Mouse (Mus musculus) heart, postnatal 14 days (tissue): ENCODE results near the gene Rhox2f. TPM values are rescaled to one million over a fixed set of nuclear protein-coding genes. Genes with fewer than 3 reads are reported as not detected.
"Not testable (repeated sequence)": the region's sequence is repeated elsewhere in the genome, so short reads cannot be mapped to it uniquely, and the experiment has no call there.

Source experiments
- DNase-seq, 2 experiments: peaks; one replicate each; pipeline ENCODE4 v3.0.0; 2021 to 2022
- intact Hi-C: fragments of 180-260 bp; cut with DNase I; formaldehyde crosslinking; loops from one replicate; pipeline ENCODE4 v1.15.1; 2025
- long read RNA-seq, 2 experiments: library from polyadenylated mRNA; stranded (forward); transcript quantifications; one replicate each; pipeline ENCODE4 v2.0.0; 2021
- total RNA-seq, 2 experiments: library from RNA; stranded (reverse); gene quantifications; 2 replicates each; pipeline ENCODE4 v1.2.3; 2021

Rhox2f gene
- total RNA-seq, result not detected
- long read RNA-seq, experiment 1, result 0 reads
- long read RNA-seq, experiment 2, result 0 reads

DNA sequence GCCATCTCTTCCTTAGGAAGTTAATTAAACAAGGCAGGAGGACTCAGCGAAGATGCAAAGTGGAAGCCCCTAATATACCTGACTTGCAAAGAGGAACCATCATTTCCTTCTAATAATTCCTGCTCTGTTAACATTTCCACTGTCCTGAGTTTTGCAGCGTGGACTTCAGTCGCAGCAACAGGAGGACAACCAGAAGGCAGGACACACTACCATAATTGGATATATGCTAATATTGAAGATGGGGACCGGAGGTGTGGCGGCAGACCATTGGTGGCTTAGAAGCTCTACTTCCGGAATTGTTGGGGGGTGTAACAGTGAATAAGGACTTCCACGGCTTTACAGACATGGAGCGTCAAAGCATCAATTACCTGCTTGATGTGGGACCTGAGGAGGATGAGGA is at the start of gene Rhox2f:
Gene Rhox2f, plus strand, starts transcription at position 301 of the 400 bp plus-strand sequence.
- intact Hi-C loops, DNase-seq: not testable (repeated sequence)

DNA sequence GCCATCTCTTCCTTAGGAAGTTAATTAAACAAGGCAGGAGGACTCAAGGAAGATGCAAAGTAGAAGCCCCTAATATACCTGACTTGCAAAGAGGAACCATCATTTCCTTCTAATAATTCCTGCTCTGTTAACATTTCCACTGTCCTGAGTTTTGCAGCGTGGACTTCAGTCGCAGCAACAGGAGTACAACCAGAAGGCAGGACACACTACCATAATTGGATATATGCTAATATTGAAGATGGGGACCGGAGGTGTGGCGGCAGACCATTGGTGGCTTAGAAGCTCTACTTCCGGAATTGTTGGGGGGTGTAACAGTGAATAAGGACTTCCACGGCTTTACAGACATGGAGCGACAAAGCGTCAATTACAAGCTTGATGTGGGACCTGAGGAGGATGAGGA is 41.1 kb upstream of the Rhox2f start, which contains the start of gene Rhox2e:
Gene Rhox2e, plus strand, starts transcription at position 301 of the 400 bp plus-strand sequence.
- DNase-seq, intact Hi-C loops: not testable (repeated sequence)

DNA sequence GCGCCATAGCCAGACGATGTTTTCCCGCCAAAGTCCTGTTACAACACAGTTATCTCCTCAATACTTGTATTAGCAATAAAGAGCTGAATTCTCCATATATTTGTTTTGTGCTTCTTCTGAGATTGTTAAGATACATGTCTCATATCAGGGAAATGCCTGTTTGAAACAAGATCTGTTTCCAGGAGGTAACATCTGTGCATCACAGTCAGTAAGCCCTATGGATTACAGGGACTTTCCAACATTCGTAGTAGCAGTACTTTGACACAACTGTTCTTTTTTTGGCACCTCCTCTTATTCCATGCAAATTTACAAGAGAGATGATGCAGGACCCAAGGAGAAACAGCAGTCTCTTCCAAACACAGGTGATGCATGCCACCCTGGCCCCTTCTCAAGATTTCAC is 29.5 kb upstream of the Rhox2f start, which contains the start of gene Rhox3e:
Gene Rhox3e, plus strand, starts transcription at position 301 of the 400 bp plus-strand sequence.
- intact Hi-C loops, DNase-seq: not testable (repeated sequence)

DNA sequence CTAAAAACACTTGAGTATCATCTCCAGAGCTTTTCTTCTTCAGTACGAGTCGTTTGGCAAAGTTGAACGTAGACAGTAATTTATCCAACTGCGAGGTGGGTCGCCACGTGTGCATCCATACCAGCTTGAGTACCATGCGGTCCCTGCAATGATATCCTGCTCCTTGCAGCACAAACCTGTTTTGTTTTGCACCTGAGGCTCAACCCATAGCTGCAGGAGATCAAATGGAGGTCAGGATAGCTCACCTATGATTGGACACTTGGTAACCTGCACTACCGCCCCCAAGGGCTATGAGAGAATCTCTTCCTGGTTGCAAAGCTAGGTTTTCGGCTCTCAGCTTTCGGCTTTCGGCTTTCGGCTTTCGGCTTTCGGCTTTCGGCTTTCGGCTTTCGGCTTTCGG is 14.1 kb upstream of the Rhox2f start, which contains the start of gene Rhox4e:
Gene Rhox4e, plus strand, starts transcription at position 301 of the 400 bp plus-strand sequence.
- intact Hi-C loops, DNase-seq: not testable (repeated sequence)

DNA sequence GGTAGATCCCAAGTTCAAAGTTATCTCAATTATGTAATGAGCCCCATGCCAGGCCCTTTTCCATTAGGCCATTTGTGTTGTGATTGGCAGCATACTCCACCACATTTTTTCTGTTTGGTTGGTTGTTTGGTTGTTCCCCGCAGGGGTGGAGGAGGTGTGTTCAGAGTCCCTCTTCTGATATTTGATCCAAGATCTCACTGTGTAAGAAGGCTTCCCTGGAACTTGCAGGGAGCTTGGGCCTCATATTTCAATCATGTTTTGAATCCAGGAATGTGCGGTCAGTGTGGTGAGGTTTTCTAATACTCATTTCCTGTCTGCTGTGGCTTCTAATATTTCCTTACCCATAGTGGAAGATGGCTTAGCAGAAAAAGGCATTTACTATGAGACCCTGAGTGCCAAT is 1.4 kb downstream of the Rhox2f start:
- DNase-seq, intact Hi-C loops: not testable (repeated sequence)

DNA sequence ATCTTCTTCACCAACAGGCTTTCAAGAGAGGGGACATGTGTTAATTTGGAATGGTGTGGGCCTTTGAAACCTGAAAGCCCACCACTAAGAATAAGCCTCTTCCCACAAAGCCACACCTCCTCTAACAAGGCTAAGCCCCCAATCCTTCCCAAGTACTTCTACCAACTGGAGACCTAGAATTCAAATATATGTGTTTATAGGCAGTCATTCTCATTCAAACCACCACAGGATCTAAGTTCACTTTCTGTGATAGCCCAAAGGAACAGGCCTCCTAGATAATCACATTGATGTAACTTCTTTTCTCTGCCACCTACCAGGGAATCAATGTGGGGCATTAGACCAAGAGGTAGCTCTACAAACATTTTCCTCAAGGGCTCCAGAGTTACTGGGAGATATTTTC is 9.5 kb downstream of the Rhox2f start, which contains the start of gene Rhox3f:
Gene Rhox3f, plus strand, starts transcription at position 301 of the 400 bp plus-strand sequence.
- intact Hi-C loops, DNase-seq: not testable (repeated sequence)

DNA sequence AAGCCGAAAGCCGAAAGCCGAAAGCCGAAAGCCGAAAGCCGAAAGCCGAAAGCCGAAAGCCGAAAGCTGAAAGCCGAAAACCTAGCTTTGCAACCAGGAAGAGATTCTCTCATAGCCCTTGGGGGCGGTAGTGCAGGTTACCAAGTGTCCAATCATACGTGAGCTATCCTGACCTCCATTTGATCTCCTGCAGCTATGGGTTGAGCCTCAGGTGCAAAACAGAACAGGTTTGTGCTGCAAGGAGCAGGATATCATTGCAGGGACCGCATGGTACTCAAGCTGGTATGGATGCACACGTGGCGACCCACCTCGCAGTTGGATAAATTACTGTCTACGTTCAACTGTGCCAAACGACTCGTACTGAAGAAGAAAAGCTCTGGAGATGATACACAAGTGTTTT is 36.4 kb downstream of the Rhox2f start, which contains the start of gene Rhox4f:
Gene Rhox4f, minus strand, starts transcription at position 101 of the 400 bp plus-strand sequence.
- DNase-seq, intact Hi-C loops: not testable (repeated sequence)

Other genes starting within 250 kb of the Rhox2f start
- gene Rhox3a2, start 191.4 kb upstream of the Rhox2f start, total RNA-seq, result not detected
- not detected for gene Rhox4a2, start 180.6 kb upstream of the Rhox2f start, total RNA-seq
- not detected for gene Rhox2b, start 159.3 kb upstream of the Rhox2f start, total RNA-seq
- not detected for gene Rhox4b, start 138.9 kb upstream of the Rhox2f start, total RNA-seq
- gene Rhox2c, start 117.7 kb upstream of the Rhox2f start, total RNA-seq, result not detected
- not detected for gene Rhox3c, start 112.8 kb upstream of the Rhox2f start, total RNA-seq
- gene Rhox4c, start 91.1 kb upstream of the Rhox2f start, total RNA-seq, result not detected
- gene Rhox2d, start 78.0 kb upstream of the Rhox2f start, total RNA-seq, result not detected
- gene Rhox4d, start 57.0 kb upstream of the Rhox2f start, total RNA-seq, result not detected
- gene Rhox2e, start 41.0 kb upstream of the Rhox2f start, total RNA-seq, result not detected
- gene Rhox3e, start 29.4 kb upstream of the Rhox2f start, total RNA-seq, result not detected
- not detected for gene Rhox4e, start 14.0 kb upstream of the Rhox2f start, total RNA-seq
- gene Rhox3f, start 9.6 kb downstream of the Rhox2f start, total RNA-seq, result not detected
- gene Rhox4f, start 36.3 kb downstream of the Rhox2f start, total RNA-seq, result not detected
- not detected for gene Rhox3g, start 57.2 kb downstream of the Rhox2f start, total RNA-seq
- gene Rhox2g, start 72.1 kb downstream of the Rhox2f start, total RNA-seq, result not detected
- gene Rhox4g, start 79.9 kb downstream of the Rhox2f start, total RNA-seq, result not detected
- not detected for gene Rhox3h, start 97.4 kb downstream of the Rhox2f start, total RNA-seq
- not detected for gene Rhox2h, start 101.9 kb downstream of the Rhox2f start, total RNA-seq
- 1 to 10 TPM; 1.7 to 3.7 TPM for gene Rhox5, start 233.4 kb downstream of the Rhox2f start, total RNA-seq